Mouse (Mus musculus) left cerebral cortex, postnatal 4 days (tissue): Measurements from ENCODE around the gene Rhebl1. TPM values are rescaled to one million over a fixed set of nuclear protein-coding genes. Genes with fewer than 3 reads are reported as not detected.

Experiments used
- DNase-seq: peaks from one replicate; pipeline ENCODE4 v3.0.0-alpha.2; 2022
- intact Hi-C: fragments of 180-260 bp; cut with DNase I; formaldehyde crosslinking; loops from one replicate; pipeline ENCODE4 v1.15.1; 2025
- total RNA-seq, 2 experiments: library from RNA; stranded (reverse); gene quantifications; 2 replicates each; pipeline ENCODE4 v1.2.3; 2021

The Rhebl1 gene
- total RNA-seq, 2 experiments from 2014 or later, result 18.3 to 18.4 TPM

GRCm38 (mm10) chr15:98880978-98881655, 13.2 kb downstream of the Rhebl1 start:
- intact Hi-C loops, result loop anchor here (5.0 kb wide), 1 partner anchor 36 kb away; the partner anchor contains the start of gene Lmbr1l
- DNase-seq, result peak; percentile 94

GRCm38 (mm10) chr15:98877331-98877730, 17.0 kb downstream of the Rhebl1 start:
- intact Hi-C loops, result no loop called here
- DNase-seq, result peak; percentile 57

DNA sequence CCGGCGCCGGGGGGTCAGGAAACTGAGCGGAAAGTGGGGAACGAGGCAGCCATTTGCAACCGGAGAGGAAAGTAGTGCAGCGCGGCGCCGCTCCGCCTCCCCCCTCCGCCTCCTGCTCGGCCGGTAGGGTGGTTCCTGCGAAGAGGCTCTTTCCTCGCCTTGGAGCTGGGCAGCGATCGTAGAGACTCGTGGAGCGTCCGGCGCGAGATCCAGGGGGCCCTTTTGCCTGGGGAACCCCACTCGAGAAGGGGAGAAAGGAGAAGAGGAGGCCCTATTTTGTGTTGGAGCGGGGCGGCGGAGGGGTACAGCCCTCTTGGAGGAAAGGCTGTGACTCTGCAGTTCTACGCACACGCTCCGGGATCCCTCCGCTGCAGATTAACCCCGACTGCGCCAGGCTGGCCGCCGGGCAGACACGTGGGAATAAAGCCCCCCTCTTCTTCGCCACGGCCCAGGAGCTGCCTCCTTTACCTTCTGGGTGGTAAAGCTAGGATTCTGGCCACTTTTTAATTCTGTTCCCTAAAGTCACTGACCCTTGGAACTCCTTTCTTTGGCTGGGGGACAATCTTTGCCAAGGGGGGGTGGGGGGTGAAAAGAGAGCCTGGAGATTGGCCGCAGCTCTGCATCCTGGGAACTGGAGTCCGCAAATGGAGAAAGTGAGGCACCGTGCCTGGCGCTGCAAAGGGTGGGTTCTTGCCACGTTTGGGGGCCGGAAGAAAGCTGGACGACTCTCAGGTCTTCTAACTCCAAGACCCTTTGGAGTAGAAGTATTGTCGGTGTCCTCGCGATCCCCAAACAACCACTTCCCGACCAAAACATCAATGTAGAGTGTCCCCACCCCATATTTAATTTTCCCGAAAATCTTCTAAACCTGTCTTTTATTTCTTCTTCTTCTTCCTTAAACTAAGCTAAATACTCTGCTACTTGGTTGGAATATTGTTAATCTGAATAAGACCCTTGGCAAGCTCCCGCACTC, 22.1 kb downstream of the Rhebl1 start:
- peak; percentile 96 for DNase-seq
- intact Hi-C loops, result no loop called here

GRCm38 (mm10) chr15:98871070-98871915, 23.0 kb downstream of the Rhebl1 start, which contains the start of gene Kmt2d:
Kmt2d (minus strand) TSS chr15:98871204.
- DNase-seq, result peak; percentile 20
- intact Hi-C loops, result no loop called here

- intact Hi-C loops, result no loop called here
- peak; percentile 63 for DNase-seq
Measured at GRCm38 (mm10) chr15:98870179-98871069, 23.9 kb downstream of the Rhebl1 start.

- no peak for DNase-seq
- intact Hi-C loops, result loop anchor here (5.0 kb wide), 1 partner anchor 37 kb away; the partner anchor contains the start of gene Prkag1
Measured at GRCm38 (mm10) chr15:98869342-98870178, 24.8 kb downstream of the Rhebl1 start.

- no peak for DNase-seq
- intact Hi-C loops, result loop anchor here (5.0 kb wide), 1 partner anchor 36 kb away; the partner anchor contains the start of gene Prkag1
Measured at GRCm38 (mm10) chr15:98868346-98869063, 25.8 kb downstream of the Rhebl1 start.

DNA sequence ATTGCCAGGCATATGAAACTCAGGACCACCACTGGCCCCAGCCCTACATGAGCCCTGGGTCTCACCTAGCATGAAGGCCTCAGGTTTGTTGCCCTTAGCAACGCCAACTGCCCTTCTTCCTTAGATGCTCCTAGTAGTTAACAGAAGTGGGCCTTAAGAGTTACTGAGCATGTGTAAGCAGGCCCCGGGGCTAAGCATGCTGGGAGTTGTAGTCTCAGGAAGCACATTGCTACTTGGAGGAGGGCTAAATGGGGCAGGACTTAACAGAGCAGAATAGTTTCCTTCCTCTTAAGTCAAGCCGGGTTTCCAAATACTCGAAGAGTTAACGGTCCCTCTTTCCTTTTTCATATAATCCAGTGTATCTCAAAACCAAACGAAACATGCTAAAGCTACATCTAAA, 27.0 kb downstream of the Rhebl1 start:
- intact Hi-C loops, result loop anchor here (5.0 kb wide), 1 partner anchor 35 kb away; the partner anchor contains the start of gene Prkag1
- no peak for DNase-seq

- intact Hi-C loops, result loop anchor here (5.0 kb wide), 1 partner anchor 34 kb away; the partner anchor contains the start of gene Prkag1
- DNase-seq, result no peak
Measured at GRCm38 (mm10) chr15:98866501-98866900, 27.8 kb downstream of the Rhebl1 start.

GRCm38 (mm10) chr15:98865771-98866170, 28.6 kb downstream of the Rhebl1 start:
- DNase-seq, result no peak
- intact Hi-C loops, result loop anchor here (5.0 kb wide), 1 partner anchor 33 kb away; the partner anchor contains the start of gene Prkag1

DNA sequence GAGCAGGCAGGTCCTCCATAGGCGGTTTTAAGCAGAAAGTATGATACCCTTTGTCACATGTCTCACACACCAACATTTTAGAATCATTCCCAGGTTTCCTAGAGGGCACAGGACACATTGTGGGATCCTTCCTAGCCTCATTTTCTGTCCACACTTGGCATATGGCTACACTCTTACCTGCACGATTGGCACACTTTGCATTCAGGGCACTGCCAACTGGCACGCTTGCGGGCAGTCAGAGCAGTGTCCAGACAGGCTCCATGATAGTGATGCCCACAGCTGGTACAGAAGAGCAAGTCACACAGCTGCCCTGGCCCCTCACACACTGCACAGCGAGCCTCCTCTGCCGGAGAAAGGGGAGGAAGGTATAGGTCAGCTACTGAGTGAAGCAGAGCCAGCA, 29.4 kb downstream of the Rhebl1 start:
- intact Hi-C loops, result loop anchor here (5.0 kb wide), 1 partner anchor 33 kb away; the partner anchor contains the start of gene Prkag1

DNA sequence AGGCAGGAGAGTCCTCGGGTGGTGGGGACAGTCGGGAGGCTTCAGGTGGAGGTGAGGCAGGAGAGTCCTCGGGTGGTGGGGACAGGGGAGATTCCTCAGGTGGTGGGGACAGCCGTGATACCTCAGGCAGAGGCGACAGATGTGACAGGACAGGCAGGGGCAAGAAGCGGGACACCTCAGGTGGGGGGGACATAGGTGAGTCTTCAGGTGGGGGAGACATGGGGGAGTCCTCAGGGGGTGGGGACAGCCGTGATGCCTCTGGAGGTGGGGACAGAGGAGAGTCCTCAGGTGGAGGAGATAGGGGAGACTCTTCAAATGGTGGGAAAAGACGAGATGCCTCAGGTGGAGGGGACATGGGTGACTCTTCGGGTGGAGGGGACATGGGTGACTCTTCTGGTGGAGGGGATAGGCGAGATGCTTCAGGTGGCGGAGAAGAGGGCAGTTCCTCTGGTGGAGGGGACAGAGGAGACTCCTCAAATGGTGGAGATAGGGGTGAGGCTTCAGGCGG, 30.8 kb downstream of the Rhebl1 start:
- DNase-seq, result no peak
- intact Hi-C loops, result no loop called here

More for the DNA sequence above, 29.4 kb downstream of the Rhebl1 start:
- DNase-seq, result no peak

DNA sequence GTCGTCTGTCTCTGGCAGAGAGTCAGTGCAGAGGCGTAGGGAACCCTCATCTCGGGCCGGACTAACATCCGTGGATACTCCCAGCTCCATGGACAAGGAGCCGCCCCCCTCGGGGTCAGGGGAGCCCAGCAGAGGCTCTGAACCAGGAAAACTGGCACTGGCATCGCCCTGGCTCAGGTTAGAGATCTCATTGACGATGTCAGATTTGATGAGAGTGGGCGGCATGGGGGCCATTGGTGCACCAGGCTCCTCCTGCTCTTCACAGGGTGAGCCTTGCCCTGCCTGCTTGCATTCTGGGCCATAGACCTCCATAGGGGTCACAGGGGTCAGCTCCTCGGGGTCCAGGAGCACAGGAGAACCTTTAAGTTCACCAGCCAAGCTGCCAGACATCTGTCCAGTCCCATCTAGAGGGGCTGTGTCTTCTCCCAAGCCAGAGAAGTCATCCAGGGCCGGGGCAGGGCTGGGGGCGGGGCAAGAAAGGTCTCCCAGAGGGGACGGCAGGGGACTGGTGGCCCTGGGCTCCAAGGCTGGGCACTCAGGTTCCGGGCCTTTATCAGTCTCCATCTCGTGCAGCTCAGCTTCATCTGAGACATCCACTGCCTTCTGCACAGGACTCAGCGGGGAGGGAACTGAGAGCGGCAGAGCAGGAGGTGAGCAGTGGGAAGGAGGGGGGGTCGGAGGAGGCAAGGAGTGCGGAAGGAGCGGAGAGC, 32.5 kb downstream of the Rhebl1 start:
- intact Hi-C loops, result no loop called here
- DNase-seq, result no peak

GRCm38 (mm10) chr15:98860921-98861320, 33.4 kb downstream of the Rhebl1 start:
- intact Hi-C loops, result no loop called here
- no peak for DNase-seq

- intact Hi-C loops, result no loop called here
- DNase-seq, result no peak
Measured at GRCm38 (mm10) chr15:98859319-98860043, 34.9 kb downstream of the Rhebl1 start.

DNA sequence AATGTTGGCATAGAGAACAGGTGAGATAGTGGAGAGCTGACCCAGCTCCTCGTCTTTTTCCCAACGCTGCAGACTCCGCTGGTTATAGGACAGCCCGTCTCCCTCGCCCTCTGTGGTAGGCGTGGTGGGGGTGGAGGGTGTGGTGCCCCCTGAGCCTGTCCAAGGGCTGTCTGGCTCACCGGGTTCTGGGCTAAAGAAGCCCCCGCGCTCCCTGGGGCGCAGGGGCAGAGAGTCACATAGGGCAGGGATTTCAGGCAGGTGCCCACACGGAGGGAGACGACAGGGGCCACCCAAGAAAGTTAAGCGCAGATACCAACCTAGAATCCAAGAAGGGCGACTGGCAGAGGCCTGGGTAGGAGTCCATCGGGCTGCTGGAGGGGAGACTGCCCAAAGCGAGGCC, 40.1 kb downstream of the Rhebl1 start:
- intact Hi-C loops, result no loop called here
- no peak for DNase-seq
